Mouse (Mus musculus): ENCODE data around the gene Akr1b7.

DNA sequence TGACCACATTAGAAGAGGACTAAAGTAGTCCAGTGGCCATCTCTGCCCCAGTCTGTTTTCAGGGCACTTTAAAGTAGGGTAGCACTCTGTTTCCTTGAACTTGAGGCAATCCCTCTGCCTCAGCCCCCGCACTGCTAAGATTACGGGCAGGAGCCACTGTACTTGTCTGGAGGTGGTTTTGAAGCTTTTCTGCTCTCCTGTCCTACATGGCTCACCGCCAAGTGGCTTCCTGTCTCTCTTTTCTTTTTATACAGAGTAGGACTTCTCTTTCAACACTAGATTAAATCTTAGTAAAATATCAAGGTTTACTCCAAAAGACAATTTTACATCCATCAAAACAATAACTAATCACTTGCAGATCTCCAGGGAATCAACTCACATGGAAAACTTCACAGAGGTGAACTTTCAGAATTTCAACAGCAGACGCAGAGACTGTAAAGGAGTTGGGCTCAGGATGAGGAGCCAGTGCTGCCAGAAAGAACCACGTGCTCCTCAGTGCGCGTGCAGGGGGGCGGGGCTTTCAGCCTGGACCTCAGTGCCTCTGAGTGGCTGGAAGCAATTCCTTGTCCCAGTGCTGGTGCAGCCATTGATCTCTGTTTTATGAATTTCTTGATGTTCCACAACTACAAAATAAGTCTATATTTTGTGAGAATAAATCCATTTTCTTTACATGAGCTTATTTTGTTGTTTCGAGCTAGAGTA is 29.6 kb downstream of the Akr1b7 start:
- TF ChIP-seq CTCF (IDR thresholded peaks at IDR 0.05; ENCODE audit: borderline replicate concordance, insufficient read depth, low read depth, low read length), result no peak
- TF ChIP-seq POLR2A (IDR thresholded peaks at IDR 0.05; ENCODE audit: borderline replicate concordance, insufficient read depth, low read length), result no peak

All from cerebellum, adult 2 months (tissue).